Mouse (Mus musculus): ENCODE results near the gene Tipin. TPM values are rescaled to one million over a fixed set of nuclear protein-coding genes. Genes with fewer than 3 reads are reported as not detected.

The Tipin gene
- polyA plus RNA-seq (2014; fragmentation: Nextera tagmentation; extraction: Ambion mirVana) = 361 and 387 TPM in 2 replicates

DNA sequence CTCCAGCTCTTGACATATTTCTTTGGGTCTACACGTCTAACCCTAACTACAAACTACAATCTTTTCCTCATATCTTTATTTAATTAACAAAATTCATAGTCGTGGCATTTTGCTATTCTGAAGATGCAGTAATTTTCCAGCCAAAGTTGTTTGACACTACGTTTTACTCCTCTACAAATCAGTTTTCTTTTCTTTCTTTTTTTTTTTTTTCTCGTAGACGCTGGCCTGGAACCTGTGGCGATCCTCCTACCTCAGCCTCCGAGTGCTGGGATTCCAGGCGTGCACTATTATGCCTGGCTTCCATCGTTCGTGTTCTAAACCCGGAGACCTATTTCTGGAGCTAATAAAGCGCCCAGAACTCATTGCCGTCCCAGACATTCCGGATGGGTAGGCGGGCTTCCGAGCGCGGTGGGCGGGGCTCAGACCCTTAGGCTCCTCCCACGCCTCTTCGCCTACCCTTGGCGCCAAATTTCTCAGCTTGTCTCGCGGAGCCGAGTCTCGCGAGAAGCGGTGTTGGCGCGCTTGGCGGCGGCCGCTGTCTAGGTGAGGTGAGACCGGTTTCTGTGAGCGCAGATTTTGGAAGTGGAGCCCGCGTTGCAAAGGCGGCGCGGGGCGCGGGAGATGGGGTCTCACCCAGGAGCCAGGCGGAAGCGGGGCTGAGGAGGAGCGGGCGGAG is at the start of gene Tipin:
Tipin (plus strand) TSS at position 477 of the 676 bp plus-strand sequence.
- ATAC-seq (replicated peaks; ENCODE audit: low FRiP score) = peak; percentile 89
- peaks cover 8% of the 10 kb centered on the region; the same call in 1 of the 2 replicates for H3K36me3 ChIP-seq (ENCODE audit: control insufficient read depth, insufficient read depth, low read length)
- peak within 1 kb of the TSS; percentile 98 for H3K9ac ChIP-seq (ENCODE audit: low read depth, low read length)
- H3K27ac ChIP-seq (ENCODE audit: low read depth, low read length) = peak within 1 kb of the TSS; percentile 85
- H3K4me3 ChIP-seq (ENCODE audit: low read depth, low read length) = peak within 1 kb of the TSS; percentile 82
- H3K27me3 ChIP-seq (replicated peaks; ENCODE audit: control insufficient read depth, insufficient read depth, low read length) = no peaks in the 10 kb centered on the region
- no peaks in the 10 kb centered on the region for H3K9me3 ChIP-seq (ENCODE audit: control insufficient read depth, low read length)
- peak; percentile 95 for DNase-seq (ENCODE audit: low spot score)
- WGBS = 2% methylated on average over 46 of the region's 46 CpGs
- peak within 1 kb of the TSS; percentile 93 for H3K4me2 ChIP-seq
- H3K4me1 ChIP-seq (replicated peaks; ENCODE audit: control insufficient read depth, insufficient read depth, low read length) = peaks cover 6% of the 10 kb centered on the region

DNA sequence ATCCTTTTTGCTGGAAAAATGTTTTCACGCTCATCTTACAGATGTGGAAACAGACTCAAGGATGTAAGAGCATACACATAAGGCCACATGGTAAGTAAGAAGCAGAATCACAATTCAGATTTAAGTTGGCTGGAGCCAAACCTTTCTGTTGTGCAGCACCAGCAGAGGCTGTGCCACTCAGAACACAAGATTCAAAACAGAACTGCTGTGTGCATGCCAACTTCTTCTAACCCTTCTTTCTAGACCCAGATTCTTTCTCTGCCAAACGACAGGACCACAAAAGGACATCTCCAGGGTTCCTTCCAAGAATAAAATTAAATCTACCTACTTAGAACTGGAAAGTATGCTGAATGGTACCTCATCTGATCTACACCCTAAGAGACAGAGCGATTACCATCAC is 49.7 kb upstream of the Tipin start:
- Histone ChIP-seq H3K27ac (ENCODE audit: low read depth, low read length) (no peak overlapping the region), H3K9me3 (ENCODE audit: control insufficient read depth, low read length) (no peaks in the 10 kb centered on the region), H3K27me3 (replicated peaks; ENCODE audit: control insufficient read depth, insufficient read depth, low read length) (no peaks in the 10 kb centered on the region), H3K9ac (ENCODE audit: low read depth, low read length) (no peak overlapping the region), H3K36me3 (ENCODE audit: control insufficient read depth, insufficient read depth, low read length) (no peaks in the 10 kb centered on the region), H3K4me2 (no peak overlapping the region), H3K4me1 (replicated peaks; ENCODE audit: control insufficient read depth, insufficient read depth, low read length) (peaks cover 5% of the 10 kb centered on the region), H3K4me3 (ENCODE audit: low read depth, low read length) (no peak overlapping the region)
- DNase-seq (ENCODE audit: low spot score) = no peak
- ATAC-seq (replicated peaks; ENCODE audit: low FRiP score) = no peak
- WGBS = 80% methylated on average over 3 of the region's 3 CpGs

DNA sequence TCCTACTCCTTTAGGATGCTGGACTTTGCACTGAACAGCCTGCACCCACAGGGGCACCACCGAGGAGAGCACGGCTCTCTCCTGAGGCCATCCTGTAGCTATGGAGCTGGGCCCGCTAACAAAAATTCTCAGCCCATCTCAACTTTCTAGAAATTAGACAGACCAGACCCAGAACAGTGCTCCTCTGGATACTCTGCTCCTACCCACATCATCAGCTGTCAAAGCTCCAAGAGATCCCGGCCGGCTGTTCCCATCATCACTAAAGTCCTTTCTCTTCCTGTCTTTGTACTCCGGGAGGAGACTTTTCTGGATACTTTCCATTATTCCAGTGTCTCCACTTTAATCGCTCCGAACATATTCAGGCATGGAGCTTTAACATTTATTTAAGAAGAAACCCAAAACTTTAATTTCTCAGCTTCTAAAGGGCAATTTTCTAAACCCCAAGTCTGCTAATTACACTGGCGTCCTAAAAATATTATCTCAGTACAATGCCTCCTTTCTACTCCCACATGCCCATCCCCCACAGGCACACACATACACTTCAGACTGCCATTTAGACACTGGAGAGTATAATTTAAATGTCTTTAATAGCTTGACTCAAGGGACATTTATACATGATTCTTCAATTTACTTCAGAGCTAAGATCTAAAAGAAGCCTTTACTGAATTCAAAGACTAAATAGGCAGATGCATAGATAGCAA is 49.0 kb upstream of the Tipin start:
- Histone ChIP-seq H3K4me2 (no peak overlapping the region), H3K27me3 (replicated peaks; ENCODE audit: control insufficient read depth, insufficient read depth, low read length) (no peaks in the 10 kb centered on the region), H3K9ac (ENCODE audit: low read depth, low read length) (no peak overlapping the region), H3K4me1 (replicated peaks; ENCODE audit: control insufficient read depth, insufficient read depth, low read length) (peaks cover 5% of the 10 kb centered on the region), H3K9me3 (ENCODE audit: control insufficient read depth, low read length) (no peaks in the 10 kb centered on the region), H3K36me3 (ENCODE audit: control insufficient read depth, insufficient read depth, low read length) (no peaks in the 10 kb centered on the region), H3K27ac (ENCODE audit: low read depth, low read length) (no peak overlapping the region), H3K4me3 (ENCODE audit: low read depth, low read length) (no peak overlapping the region)
- ATAC-seq (replicated peaks; ENCODE audit: low FRiP score) (no peak), DNase-seq (ENCODE audit: low spot score) (no peak)
- WGBS = 79% methylated on average over 9 of the region's 9 CpGs

DNA sequence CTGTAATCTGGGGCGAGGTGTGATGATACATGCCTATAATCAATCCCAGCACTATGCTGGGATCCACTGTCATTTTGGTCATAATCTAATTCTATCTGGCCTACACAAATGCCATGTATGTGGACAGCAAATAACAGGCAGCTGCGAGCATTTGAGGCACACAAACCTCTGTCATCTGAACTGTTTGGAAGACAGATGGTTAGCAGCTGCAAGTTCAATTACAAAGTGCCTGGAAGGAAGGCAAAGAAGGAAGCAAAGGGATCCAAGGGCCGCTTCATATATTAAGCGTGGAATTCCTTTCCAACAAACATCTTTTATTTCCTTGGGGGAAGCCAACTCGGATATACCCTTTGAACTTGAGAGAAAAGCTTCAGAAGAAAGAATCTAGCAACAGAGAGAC is 47.7 kb upstream of the Tipin start:
- H3K4me3 ChIP-seq (ENCODE audit: low read depth, low read length) = no peak overlapping the region
- no peak for ATAC-seq (replicated peaks; ENCODE audit: low FRiP score)
- no peak overlapping the region for H3K9ac ChIP-seq (ENCODE audit: low read depth, low read length)
- H3K27me3 ChIP-seq (replicated peaks; ENCODE audit: control insufficient read depth, insufficient read depth, low read length) = no peaks in the 10 kb centered on the region
- peaks cover 5% of the 10 kb centered on the region for H3K4me1 ChIP-seq (replicated peaks; ENCODE audit: control insufficient read depth, insufficient read depth, low read length)
- WGBS = 79% methylated on average over 5 of the region's 5 CpGs
- no peak overlapping the region for H3K27ac ChIP-seq (ENCODE audit: low read depth, low read length)
- no peak overlapping the region for H3K4me2 ChIP-seq
- no peaks in the 10 kb centered on the region for H3K36me3 ChIP-seq (ENCODE audit: control insufficient read depth, insufficient read depth, low read length)
- H3K9me3 ChIP-seq (ENCODE audit: control insufficient read depth, low read length) = no peaks in the 10 kb centered on the region
- no peak for DNase-seq (ENCODE audit: low spot score)

DNA sequence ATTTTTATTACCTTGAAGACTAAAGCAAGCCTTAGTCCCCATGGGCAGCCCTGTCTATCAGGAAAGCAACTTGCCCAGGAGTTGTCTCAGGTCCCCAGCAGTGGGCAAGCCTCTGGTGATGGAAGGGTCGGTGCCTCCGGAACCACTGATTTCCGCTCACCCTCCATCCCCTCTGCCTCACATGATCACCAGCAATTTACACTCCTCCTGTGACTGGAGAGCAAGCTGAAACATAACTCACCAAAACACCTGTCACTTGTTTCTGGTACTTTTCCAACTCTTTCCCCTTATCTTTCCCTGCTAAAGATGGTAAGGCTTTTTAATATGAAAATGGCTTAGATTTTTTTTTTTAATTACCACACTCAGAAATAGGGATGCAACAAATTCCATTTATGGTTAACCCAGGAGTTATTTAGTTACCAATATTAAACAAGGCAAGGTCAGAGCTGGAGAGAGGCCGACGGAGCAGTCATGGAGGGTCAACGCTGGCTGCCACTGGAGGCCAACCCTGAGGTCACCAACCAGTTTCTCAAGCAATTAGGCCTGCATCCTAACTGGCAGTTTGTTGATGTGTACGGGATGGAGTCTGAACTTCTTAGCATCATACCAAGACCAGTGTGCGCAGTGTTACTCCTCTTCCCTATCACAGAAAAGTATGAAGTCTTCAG is 46.5 kb upstream of the Tipin start, which contains the start of gene Uchl4:
Uchl4 (plus strand) TSS at position 434 of the 668 bp plus-strand sequence.
- Histone ChIP-seq H3K9me3 (ENCODE audit: control insufficient read depth, low read length) (no peaks in the 10 kb centered on the region), H3K27me3 (replicated peaks; ENCODE audit: control insufficient read depth, insufficient read depth, low read length) (no peaks in the 10 kb centered on the region), H3K9ac (ENCODE audit: low read depth, low read length) (no peak within 1 kb of the TSS), H3K4me1 (replicated peaks; ENCODE audit: control insufficient read depth, insufficient read depth, low read length) (peaks cover 3% of the 10 kb centered on the region), H3K36me3 (ENCODE audit: control insufficient read depth, insufficient read depth, low read length) (no peaks in the 10 kb centered on the region), H3K27ac (ENCODE audit: low read depth, low read length) (no peak within 1 kb of the TSS), H3K4me2 (no peak within 1 kb of the TSS), H3K4me3 (ENCODE audit: low read depth, low read length) (no peak within 1 kb of the TSS)
- DNase-seq (ENCODE audit: low spot score) = no peak
- no peak for ATAC-seq (replicated peaks; ENCODE audit: low FRiP score)
- WGBS = 85% methylated on average over 8 of the region's 8 CpGs

DNA sequence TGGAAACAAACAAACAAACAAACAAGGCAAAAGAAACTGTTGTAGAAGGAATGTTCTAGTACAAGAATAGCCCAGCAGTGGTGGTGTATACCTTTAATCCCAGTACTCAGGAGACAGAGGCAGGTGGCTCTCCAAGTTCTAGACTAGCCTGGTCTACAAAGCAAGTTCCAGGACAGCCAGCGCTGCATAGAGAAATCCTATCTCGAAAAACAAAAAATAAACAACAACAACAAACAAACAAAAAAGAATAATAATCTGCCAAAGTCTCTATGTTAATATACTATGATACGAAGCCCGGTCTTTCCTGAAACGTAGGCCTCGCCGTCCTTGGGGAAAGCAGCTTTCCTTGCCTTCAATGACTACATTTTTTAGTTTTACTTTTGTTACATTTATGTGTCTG is 45.3 kb upstream of the Tipin start:
- Histone ChIP-seq H3K9me3 (ENCODE audit: control insufficient read depth, low read length) (no peaks in the 10 kb centered on the region), H3K27me3 (replicated peaks; ENCODE audit: control insufficient read depth, insufficient read depth, low read length) (no peaks in the 10 kb centered on the region), H3K4me2 (no peak overlapping the region), H3K4me1 (replicated peaks; ENCODE audit: control insufficient read depth, insufficient read depth, low read length) (peaks cover 3% of the 10 kb centered on the region), H3K36me3 (ENCODE audit: control insufficient read depth, insufficient read depth, low read length) (no peaks in the 10 kb centered on the region), H3K27ac (ENCODE audit: low read depth, low read length) (no peak overlapping the region), H3K4me3 (ENCODE audit: low read depth, low read length) (no peak overlapping the region), H3K9ac (ENCODE audit: low read depth, low read length) (no peak overlapping the region)
- no peak for ATAC-seq (replicated peaks; ENCODE audit: low FRiP score)
- DNase-seq (ENCODE audit: low spot score) = no peak
- WGBS = 96% methylated on average over 7 of the region's 7 CpGs

DNA sequence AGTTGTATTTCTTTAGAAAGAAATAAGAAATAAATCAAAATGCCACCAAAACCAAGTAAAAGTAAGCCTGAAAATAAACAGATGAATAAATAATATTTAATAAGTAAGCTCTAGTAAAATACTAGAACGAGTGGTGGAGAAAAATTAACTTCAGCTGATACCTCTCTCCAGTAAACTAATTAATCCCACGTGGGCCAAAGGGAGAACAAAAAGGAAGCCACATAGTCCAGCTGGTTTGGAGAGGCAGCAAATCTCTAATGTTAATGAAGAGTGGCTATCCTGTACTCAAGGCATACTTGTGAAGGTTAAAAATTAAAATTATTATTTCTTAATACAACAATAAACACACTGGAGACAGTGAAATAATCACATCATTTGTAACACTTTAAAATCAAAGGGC is 41.3 kb upstream of the Tipin start:
- H3K36me3 ChIP-seq (ENCODE audit: control insufficient read depth, insufficient read depth, low read length) = no peaks in the 10 kb centered on the region
- no peak overlapping the region for H3K4me2 ChIP-seq
- WGBS = 55% methylated on average over 2 of the region's 2 CpGs
- DNase-seq (ENCODE audit: low spot score) (no peak), ATAC-seq (replicated peaks; ENCODE audit: low FRiP score) (no peak)
- H3K9ac ChIP-seq (ENCODE audit: low read depth, low read length) = no peak overlapping the region
- H3K27ac ChIP-seq (ENCODE audit: low read depth, low read length) = no peak overlapping the region
- H3K4me1 ChIP-seq (replicated peaks; ENCODE audit: control insufficient read depth, insufficient read depth, low read length) = peaks cover 3% of the 10 kb centered on the region
- H3K27me3 ChIP-seq (replicated peaks; ENCODE audit: control insufficient read depth, insufficient read depth, low read length) = no peaks in the 10 kb centered on the region
- no peaks in the 10 kb centered on the region for H3K9me3 ChIP-seq (ENCODE audit: control insufficient read depth, low read length)
- H3K4me3 ChIP-seq (ENCODE audit: low read depth, low read length) = no peak overlapping the region

DNA sequence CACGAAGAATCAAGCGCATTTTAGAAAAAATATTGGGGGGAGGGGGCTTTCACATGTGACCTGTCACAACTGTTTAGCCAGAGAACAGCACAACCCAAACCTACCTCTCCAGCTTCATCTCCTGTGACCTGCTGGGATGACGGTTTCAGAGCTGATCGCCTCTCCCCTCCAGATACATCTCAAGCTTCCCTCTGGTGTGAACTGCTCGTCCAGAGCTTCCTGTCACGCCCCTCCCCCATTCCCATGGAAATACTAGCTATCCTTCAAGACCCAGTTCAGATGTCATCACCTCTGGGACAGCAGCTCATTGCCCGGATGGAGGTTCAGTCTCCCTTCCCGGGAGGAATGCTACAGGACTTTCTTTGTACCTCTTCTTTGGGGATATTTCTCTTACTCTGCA is 40.7 kb upstream of the Tipin start:
- Histone ChIP-seq H3K36me3 (ENCODE audit: control insufficient read depth, insufficient read depth, low read length) (no peaks in the 10 kb centered on the region), H3K9me3 (ENCODE audit: control insufficient read depth, low read length) (no peaks in the 10 kb centered on the region), H3K9ac (ENCODE audit: low read depth, low read length) (no peak overlapping the region), H3K4me3 (ENCODE audit: low read depth, low read length) (no peak overlapping the region), H3K27ac (ENCODE audit: low read depth, low read length) (no peak overlapping the region), H3K27me3 (replicated peaks; ENCODE audit: control insufficient read depth, insufficient read depth, low read length) (no peaks in the 10 kb centered on the region), H3K4me2 (0 out of 2 replicates have a peak overlapping the region, but pooled peaks have one; percentile 22), H3K4me1 (replicated peaks; ENCODE audit: control insufficient read depth, insufficient read depth, low read length) (peaks cover 3% of the 10 kb centered on the region)
- 34% methylated on average over 8 of the region's 8 CpGs for WGBS
- DNase-seq (ENCODE audit: low spot score) (no peak), ATAC-seq (replicated peaks; ENCODE audit: low FRiP score) (no peak)

Data from liver, embryonic 11.5 days (tissue).